Mouse (Mus musculus): Measurements from ENCODE around the gene Chchd6.

- no peak for TF ChIP-seq CTCF (IDR thresholded peaks at IDR 0.05; ENCODE audit: extremely low read depth, insufficient read depth, low read length)
- no peak for TF ChIP-seq POLR2A (IDR thresholded peaks at IDR 0.05; ENCODE audit: extremely low read depth, insufficient read depth, low read length)
These were observed 249.6 kb downstream of the Chchd6 start for GRCm38 (mm10) chr6:89345855-89346254.
